Mouse (Mus musculus) ES-E14 (cell line): ENCODE measurements around the gene Gpat2. TPM values are rescaled to one million over a fixed set of nuclear protein-coding genes. Genes with fewer than 3 reads are reported as not detected.
A peak's percentile ranks its signal among the peaks of the same experiment; 100 is the strongest.

ENCODE experiments used
- DNase-seq: peaks from one replicate; pipeline ENCODE4 v3.0.0-alpha.2; 2013; ENCODE audit warnings: low read depth, low spot score
- H3K27ac ChIP-seq: 2 replicates; pipeline ENCODE4 v1.5.1; 2012; ENCODE audit warnings: low read depth, mild to moderate bottlenecking, low read length, moderate library complexity, mixed read lengths; ENCODE audit not compliant: poor library complexity, insufficient read depth, severe bottlenecking
- H3K36me3 ChIP-seq: 2 replicates; pipeline ENCODE4 v1.6.1; 2012; ENCODE audit warnings: mild to moderate bottlenecking, low read length, moderate library complexity, mixed read lengths; ENCODE audit not compliant: control insufficient read depth, poor library complexity, insufficient read depth, severe bottlenecking
- H3K4me1 ChIP-seq, 2 experiments: fragments of 150-350 bp in 1 of 2; sonication (generic) in 1 of 2; 2 replicates each; pipeline ENCODE4 v1.6.1; 2012; ENCODE audit warnings: low read length in 2 of 2, mild to moderate bottlenecking in 1 of 2, mixed read lengths in 1 of 2; ENCODE audit not compliant: control insufficient read depth in 2 of 2, insufficient read depth in 2 of 2, poor library complexity in 1 of 2
- H3K4me3 ChIP-seq, 2 experiments: fragments of 150-350 bp in 1 of 2; sonication (generic) in 1 of 2; 2 replicates each; pipeline ENCODE4 v1.5.1; 2012; ENCODE audit warnings: low read length in 2 of 2, low read depth in 1 of 2, mild to moderate bottlenecking in 1 of 2, mixed read lengths in 1 of 2; ENCODE audit not compliant: insufficient read depth in 1 of 2, poor library complexity in 1 of 2, severe bottlenecking in 1 of 2
- H3K9ac ChIP-seq: 2 replicates; pipeline ENCODE4 v1.6.1; 2012; ENCODE audit warnings: low read depth, mild to moderate bottlenecking, low read length, mixed read lengths; ENCODE audit not compliant: poor library complexity, insufficient read depth, severe bottlenecking
- H3K9me3 ChIP-seq: fragments of 150-350 bp; sonication (generic); 2 replicates; pipeline ENCODE4 v1.6.1; 2012; ENCODE audit warnings: low read depth, mild to moderate bottlenecking, low read length; ENCODE audit not compliant: control insufficient read depth, insufficient read depth
- CHD2 ChIP-seq: IDR thresholded peaks from 2 replicates; pipeline ENCODE4 v1.6.1; 2014; ENCODE audit warnings: mild to moderate bottlenecking, low read depth, low read length, inconsistent platforms
- HCFC1 ChIP-seq: IDR thresholded peaks from 2 replicates; pipeline ENCODE4 v1.6.1; 2012; ENCODE audit warnings: low read length, inconsistent platforms, borderline replicate concordance; ENCODE audit not compliant: insufficient read depth
- MAFK ChIP-seq: IDR thresholded peaks from 2 replicates; pipeline ENCODE4 v1.6.1; 2014; ENCODE audit warnings: mild to moderate bottlenecking, low read depth, low read length, inconsistent platforms; ENCODE audit not compliant: insufficient read depth
- ZC3H11A ChIP-seq: IDR thresholded peaks from 2 replicates; pipeline ENCODE4 v1.6.1; 2012; ENCODE audit warnings: low read depth, mild to moderate bottlenecking, inconsistent platforms, low read length, borderline replicate concordance
- ZNF384 ChIP-seq: IDR thresholded peaks from 2 replicates; pipeline ENCODE4 v1.6.1; 2012; ENCODE audit warnings: low read depth, low read length, inconsistent platforms
- in situ Hi-C, 2 experiments: fragments of 600-800 bp; cut with MboI; formaldehyde crosslinking; loops; one replicate each; pipeline ENCODE4 v1.15.1; 2025; ENCODE audit warnings: low sequenced_read_pairs in 2 of 2, inconsistent platforms in 1 of 2; ENCODE audit not compliant: unreplicated experiment in 2 of 2
- total RNA-seq: library from RNA; depleted of rRNA; stranded (reverse); fragments of 300-350 nt; gene quantifications from 2 replicates; pipeline ENCODE4 v1.2.3, GENCODE M21; 2012; rRNA removed

Gpat2 gene
- total RNA-seq, result 26.4 and 27.3 TPM in 2 replicates

- H3K9me3 ChIP-seq, result no peaks in the 10 kb centered on the region
- no peaks in the 10 kb centered on the region for H3K36me3 ChIP-seq
- H3K27ac ChIP-seq, result no peak within 1 kb of the TSS
- 0 out of 4 replicates have a peak, but pooled peaks cover 0 to 2% of the 10 kb centered on the region in 2 experiments for H3K4me1 ChIP-seq
- H3K4me3 ChIP-seq, result peak within 1 kb of the TSS; percentile 17 to 35; a peak in 3 of 4 replicates
- in situ Hi-C loops, result no loop called here
- H3K9ac ChIP-seq, result 0 out of 2 replicates have a peak within 1 kb of the TSS, but pooled peaks have one; percentile 2
- no peak for DNase-seq
- TF ChIP-seq ZC3H11A (no peak; the same call in 1 of the 2 replicates), CHD2 (no peak), HCFC1 (peak; percentile 47; the same call in 1 of the 2 replicates), MAFK (no peak), ZNF384 (no peak)
These were observed at the start of gene Gpat2 for GRCm38 (mm10) chr2:127424977-127425376. Gene Gpat2 (plus strand): TSS chr2:127425199.

GRCm38 (mm10) chr2:127375759-127376341 is 49.1 kb upstream of the Gpat2 start:
- Histone ChIP-seq H3K9ac (no peak overlapping the region), H3K27ac (no peak overlapping the region), H3K4me1 (peaks cover 0 to 4% of the 10 kb centered on the region in 2 experiments; a peak in 1 of 4 replicates), H3K36me3 (no peaks in the 10 kb centered on the region), H3K9me3 (no peaks in the 10 kb centered on the region), H3K4me3 (no peak overlapping the region)
- TF ChIP-seq MAFK (no peak), ZNF384 (no peak), HCFC1 (no peak), ZC3H11A (no peak), CHD2 (no peak)
- DNase-seq, result peak; percentile 20
- in situ Hi-C loops, result no loop called here

- no peak for TF ChIP-seq MAFK
- no peak for TF ChIP-seq ZNF384
- no peak for TF ChIP-seq CHD2
- TF ChIP-seq HCFC1, result no peak
- no peak for TF ChIP-seq ZC3H11A
- Histone ChIP-seq H3K4me3 (no peak overlapping the region), H3K27ac (no peak overlapping the region), H3K9me3 (no peaks in the 10 kb centered on the region), H3K36me3 (no peaks in the 10 kb centered on the region), H3K9ac (no peak overlapping the region), H3K4me1 (no peaks in the 10 kb centered on the region; a peak in 1 of 4 replicates)
- in situ Hi-C loops, result no loop called here
- DNase-seq, result no peak
These were observed 48.5 kb upstream of the Gpat2 start for GRCm38 (mm10) chr2:127376423-127377051.

- DNase-seq, result no peak
- H3K36me3 ChIP-seq, result no peaks in the 10 kb centered on the region
- no peak overlapping the region for H3K27ac ChIP-seq
- no peak overlapping the region for H3K9ac ChIP-seq
- H3K9me3 ChIP-seq, result no peaks in the 10 kb centered on the region
- no peak overlapping the region for H3K4me3 ChIP-seq
- H3K4me1 ChIP-seq, result no peaks in the 10 kb centered on the region
- TF ChIP-seq ZC3H11A (no peak), HCFC1 (no peak), ZNF384 (no peak), CHD2 (no peak), MAFK (no peak)
- in situ Hi-C loops, result no loop called here
These were observed 46.9 kb upstream of the Gpat2 start for GRCm38 (mm10) chr2:127377942-127378610.
